Mouse (Mus musculus): ENCODE results near the gene Srrm4.

- no peak for TF ChIP-seq MEF2A (IDR thresholded peaks at IDR 0.05; ENCODE audit: extremely low read depth, insufficient replicate concordance, low read depth, low read length, poor library complexity, severe bottlenecking)
- TF ChIP-seq CTCF (IDR thresholded peaks at IDR 0.05 in 2 of 3, conservative IDR thresholded peaks at IDR 0.05 in 1 of 3; ENCODE audit: control insufficient read depth in 1 of 3, insufficient read depth in 1 of 3, low read depth in 2 of 3, low read length in 3 of 3, poor library complexity in 1 of 3, severe bottlenecking in 1 of 3), result no peak
- TF ChIP-seq MYB (IDR thresholded peaks at IDR 0.05; ENCODE audit: low read depth, low read length), result no peak
- no peak for TF ChIP-seq POLR2A (IDR thresholded peaks at IDR 0.05; ENCODE audit: control insufficient read depth in 1 of 2, insufficient read depth in 1 of 2, low read depth in 1 of 2, low read length in 2 of 2, poor library complexity in 1 of 2)
- TF ChIP-seq MXI1 (IDR thresholded peaks at IDR 0.05; ENCODE audit: low read depth, low read length), result no peak
- TF ChIP-seq ETS1 (IDR thresholded peaks at IDR 0.05; ENCODE audit: low read depth, low read length), result no peak
- TF ChIP-seq POLR2AphosphoS2 (IDR thresholded peaks at IDR 0.05; ENCODE audit: low read length), result no peak
- TF ChIP-seq MAX (IDR thresholded peaks at IDR 0.05; ENCODE audit: low read length), result no peak
- TF ChIP-seq ZNF384 (IDR thresholded peaks at IDR 0.05; ENCODE audit: low read depth, low read length), result no peak
- no peak for TF ChIP-seq GABPA (IDR thresholded peaks at IDR 0.05; ENCODE audit: low read depth, low read length)
- TF ChIP-seq ZKSCAN1 (IDR thresholded peaks at IDR 0.05; ENCODE audit: low read depth, low read length), result no peak
These were observed 2.0 kb downstream of the Srrm4 start for GRCm38 (mm10) chr5:116589631-116590030.

All from MEL (cell line).